Mouse (Mus musculus) C2C12 (cell line): Measurements from ENCODE around the gene Rbfox2. TPM values are rescaled to one million over a fixed set of nuclear protein-coding genes. Genes with fewer than 3 reads are reported as not detected.
A peak's percentile ranks its signal among the peaks of the same experiment; 100 is the strongest.
"Not testable (repeated sequence)": the region's sequence is repeated elsewhere in the genome, so short reads cannot be mapped to it uniquely, and the experiment has no call there.

Source experiments
- H3K27me3 ChIP-seq: one replicate; pipeline ENCODE4 v1.6.1; 2011; ENCODE audit not compliant: control insufficient read depth, insufficient read depth, insufficient read length
- H3K36me3 ChIP-seq: one replicate; pipeline ENCODE4 v1.6.1; 2011; ENCODE audit not compliant: control insufficient read depth, insufficient read depth
- H3K4me3 ChIP-seq: one replicate; pipeline ENCODE4 v1.5.1; 2011; ENCODE audit warnings: mild to moderate bottlenecking, control low read depth; ENCODE audit not compliant: poor library complexity, insufficient read depth, severe bottlenecking
- H3K79me2 ChIP-seq: one replicate; pipeline ENCODE4 v1.6.1; 2011; ENCODE audit not compliant: control insufficient read depth, insufficient read depth
- H3K79me3 ChIP-seq: one replicate; pipeline ENCODE4 v1.6.1; 2011; ENCODE audit warnings: low read depth, control low read depth
- H3ac ChIP-seq: one replicate; pipeline ENCODE3; 2011; ENCODE audit warnings: low read depth; ENCODE audit not compliant: control insufficient read depth, insufficient read length
- CEBPB ChIP-seq: IDR thresholded peaks from one replicate; pipeline ENCODE4 v1.6.1; 2011; ENCODE audit warnings: low read depth, mild to moderate bottlenecking, control low read depth, moderate library complexity
- CTCF ChIP-seq: IDR thresholded peaks from one replicate; pipeline ENCODE4 v1.5.1; 2011; ENCODE audit not compliant: control insufficient read depth, insufficient read depth, insufficient read length
- FOSL1 ChIP-seq: IDR thresholded peaks from one replicate; pipeline ENCODE4 v1.8.0; 2011; ENCODE audit warnings: mild to moderate bottlenecking, low read length; ENCODE audit not compliant: poor library complexity, insufficient read depth, severe bottlenecking
- MAX ChIP-seq: IDR thresholded peaks from one replicate; pipeline ENCODE4 v1.6.1; 2011; ENCODE audit warnings: mild to moderate bottlenecking, control low read depth
- MYOD1 ChIP-seq: IDR thresholded peaks from one replicate; pipeline ENCODE4 v1.6.1; 2011; ENCODE audit warnings: low read depth; ENCODE audit not compliant: control insufficient read depth, insufficient read length
- MYOG ChIP-seq: IDR thresholded peaks from one replicate; pipeline ENCODE4 v1.6.1; 2011; ENCODE audit not compliant: control insufficient read depth, insufficient read length; ENCODE audit errors: extremely low read depth
- USF1 ChIP-seq: IDR thresholded peaks from one replicate; pipeline ENCODE4 v1.6.1; 2011; ENCODE audit warnings: low read depth, mild to moderate bottlenecking, control low read depth, moderate library complexity
- polyA plus RNA-seq: library from polyadenylated mRNA; unstranded; fragments of >200 nt; fragmentation: generic; extraction: Trizol; gene quantifications from one replicate; pipeline ENCODE4 v1.2.1, GENCODE M21; 2012; ENCODE audit warnings: missing spikeins

The Rbfox2 gene
- polyA plus RNA-seq, 1 experiment = 72.3 TPM

DNA sequence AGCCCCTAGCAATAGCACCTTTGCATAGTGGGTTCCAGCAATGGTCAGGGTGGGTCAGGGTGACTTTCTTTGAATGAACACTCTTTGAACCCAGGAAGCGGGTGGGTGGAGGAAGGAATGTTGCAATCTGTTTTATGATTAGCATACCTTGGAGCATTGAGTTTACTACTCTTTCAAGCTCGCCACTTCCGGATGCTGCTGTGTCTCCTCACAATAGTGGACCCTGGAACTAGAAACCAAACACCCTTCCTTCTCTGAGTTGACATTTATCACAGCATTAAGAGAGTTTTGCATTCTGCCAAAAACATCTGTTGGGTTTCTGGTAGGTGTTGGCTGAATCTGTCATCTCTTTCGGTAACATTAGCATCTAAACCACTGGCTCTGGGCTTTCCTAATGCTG lies 247.4 kb downstream of the Rbfox2 start:
- H3K79me3 ChIP-seq, H3ac ChIP-seq, H3K4me3 ChIP-seq, H3K27me3 ChIP-seq, H3K36me3 ChIP-seq, H3K79me2 ChIP-seq: not testable (repeated sequence)
- peak; percentile 5 for TF ChIP-seq CEBPB

DNA sequence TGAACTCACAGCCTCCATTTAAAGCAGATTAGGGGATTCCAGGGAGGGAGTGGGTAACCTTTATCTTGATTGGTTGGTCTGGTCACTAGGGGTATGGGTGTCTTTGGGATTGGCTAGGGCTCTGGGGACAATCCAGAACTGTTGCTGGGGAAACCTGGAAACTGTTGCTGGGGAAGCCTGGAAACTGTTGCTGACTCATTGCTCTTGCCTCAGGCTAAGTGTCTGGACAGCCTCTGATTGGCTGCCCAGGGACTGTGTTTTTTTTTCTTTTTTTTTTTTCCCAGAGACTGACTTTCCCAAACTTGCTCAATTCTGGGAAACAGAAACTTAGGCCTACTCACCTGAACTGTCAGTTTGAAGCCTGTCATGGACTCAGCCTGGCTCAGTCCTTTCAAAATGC lies 248.2 kb downstream of the Rbfox2 start:
- no peak for TF ChIP-seq MYOD1
- peak; percentile 10 for TF ChIP-seq USF1
- no peak for TF ChIP-seq MAX
- no peak for TF ChIP-seq CTCF
- peak; percentile 75 for TF ChIP-seq FOSL1
- TF ChIP-seq MYOG = no peak
- TF ChIP-seq CEBPB = peak; percentile 70
- Histone ChIP-seq H3K4me3 (no peak overlapping the region), H3ac (no peak overlapping the region), H3K79me3 (no peaks in the 10 kb centered on the region), H3K36me3 (no peaks in the 10 kb centered on the region), H3K79me2 (no peaks in the 10 kb centered on the region), H3K27me3 (no peaks in the 10 kb centered on the region)

- no peak for TF ChIP-seq FOSL1
- TF ChIP-seq MYOG = no peak
- TF ChIP-seq USF1 = no peak
- TF ChIP-seq MYOD1 = no peak
- no peak for TF ChIP-seq CTCF
- no peak for TF ChIP-seq MAX
- no peak for TF ChIP-seq CEBPB
- Histone ChIP-seq H3K79me3 (no peaks in the 10 kb centered on the region), H3K79me2 (no peaks in the 10 kb centered on the region), H3K27me3 (no peaks in the 10 kb centered on the region), H3ac (no peak overlapping the region), H3K36me3 (no peaks in the 10 kb centered on the region), H3K4me3 (no peak overlapping the region)
Measured at GRCm38 (mm10) chr15:77056791-77057051, 250.1 kb downstream of the Rbfox2 start.

- no peaks in the 10 kb centered on the region for H3K27me3 ChIP-seq
- no peak overlapping the region for H3ac ChIP-seq
- no peaks in the 10 kb centered on the region for H3K36me3 ChIP-seq
- TF ChIP-seq MAX (no peak), FOSL1 (no peak), CEBPB (no peak), MYOG (no peak), CTCF (no peak), USF1 (no peak), MYOD1 (no peak)
- no peaks in the 10 kb centered on the region for H3K79me2 ChIP-seq
- H3K79me3 ChIP-seq = no peaks in the 10 kb centered on the region
- no peak overlapping the region for H3K4me3 ChIP-seq
Measured at GRCm38 (mm10) chr15:77056001-77056790, 250.6 kb downstream of the Rbfox2 start.

DNA sequence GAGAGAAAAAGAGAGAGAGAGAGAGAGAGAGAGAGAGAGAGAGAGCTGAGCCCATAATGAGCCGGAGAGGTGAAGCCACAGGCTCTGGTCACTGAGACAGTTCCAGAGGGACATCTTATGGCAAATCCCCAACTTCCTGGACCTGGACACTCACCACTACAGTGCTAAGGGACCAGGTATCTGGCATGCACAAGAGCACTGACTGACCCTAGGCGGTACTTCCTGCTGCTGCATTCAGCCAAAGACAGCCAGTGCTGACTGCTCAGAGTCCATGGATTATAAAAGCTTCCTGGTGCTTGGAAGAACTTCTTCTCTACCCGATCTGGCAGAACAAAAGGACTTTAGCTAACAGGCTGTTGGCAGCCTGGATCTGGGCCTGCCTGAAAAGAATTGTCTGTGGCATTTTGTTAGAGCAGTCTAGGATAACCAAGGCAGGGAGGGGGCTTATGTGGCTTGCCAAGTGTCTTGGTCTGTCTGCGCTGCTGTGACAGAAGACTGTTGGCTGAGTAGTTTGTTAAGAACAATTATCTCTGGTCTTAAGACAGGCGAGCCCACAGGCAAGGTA lies 252.1 kb downstream of the Rbfox2 start:
- Histone ChIP-seq H3K4me3 (no peak overlapping the region), H3K79me2 (no peaks in the 10 kb centered on the region), H3ac (no peak overlapping the region), H3K79me3 (no peaks in the 10 kb centered on the region), H3K36me3 (no peaks in the 10 kb centered on the region), H3K27me3 (peaks cover 10% of the 10 kb centered on the region)
- TF ChIP-seq USF1 (no peak), MYOG (no peak), CEBPB (no peak)

DNA sequence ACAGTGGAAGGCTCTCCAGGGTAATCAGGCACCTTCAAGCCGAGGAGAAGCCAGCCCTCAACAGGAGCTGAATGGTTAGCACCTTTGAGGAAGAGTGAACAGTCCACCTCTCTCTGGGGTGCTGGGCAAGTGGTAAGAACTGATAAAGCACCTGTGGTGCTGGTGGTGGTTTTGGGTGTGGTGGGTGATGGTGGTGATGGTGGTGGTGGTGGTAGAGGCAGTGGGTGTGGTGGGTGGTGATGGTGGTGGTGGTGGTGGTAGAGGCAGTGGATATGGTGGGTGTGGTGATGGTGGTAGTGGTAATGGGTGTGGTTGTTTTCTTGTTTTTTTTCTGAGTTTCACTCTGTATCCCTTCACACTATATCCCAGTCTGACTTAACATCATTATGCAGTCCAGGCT lies 253.8 kb downstream of the Rbfox2 start:
- Histone ChIP-seq H3K27me3 (peaks cover 15% of the 10 kb centered on the region), H3K4me3 (no peak overlapping the region), H3K36me3 (no peaks in the 10 kb centered on the region), H3K79me3 (no peaks in the 10 kb centered on the region), H3K79me2 (no peaks in the 10 kb centered on the region), H3ac (no peak overlapping the region)
- TF ChIP-seq MAX (no peak), MYOG (no peak), CEBPB (no peak), USF1 (no peak), CTCF (no peak), MYOD1 (no peak), FOSL1 (no peak)
